Mouse (Mus musculus): ENCODE results near the gene Otulinl.

DNA sequence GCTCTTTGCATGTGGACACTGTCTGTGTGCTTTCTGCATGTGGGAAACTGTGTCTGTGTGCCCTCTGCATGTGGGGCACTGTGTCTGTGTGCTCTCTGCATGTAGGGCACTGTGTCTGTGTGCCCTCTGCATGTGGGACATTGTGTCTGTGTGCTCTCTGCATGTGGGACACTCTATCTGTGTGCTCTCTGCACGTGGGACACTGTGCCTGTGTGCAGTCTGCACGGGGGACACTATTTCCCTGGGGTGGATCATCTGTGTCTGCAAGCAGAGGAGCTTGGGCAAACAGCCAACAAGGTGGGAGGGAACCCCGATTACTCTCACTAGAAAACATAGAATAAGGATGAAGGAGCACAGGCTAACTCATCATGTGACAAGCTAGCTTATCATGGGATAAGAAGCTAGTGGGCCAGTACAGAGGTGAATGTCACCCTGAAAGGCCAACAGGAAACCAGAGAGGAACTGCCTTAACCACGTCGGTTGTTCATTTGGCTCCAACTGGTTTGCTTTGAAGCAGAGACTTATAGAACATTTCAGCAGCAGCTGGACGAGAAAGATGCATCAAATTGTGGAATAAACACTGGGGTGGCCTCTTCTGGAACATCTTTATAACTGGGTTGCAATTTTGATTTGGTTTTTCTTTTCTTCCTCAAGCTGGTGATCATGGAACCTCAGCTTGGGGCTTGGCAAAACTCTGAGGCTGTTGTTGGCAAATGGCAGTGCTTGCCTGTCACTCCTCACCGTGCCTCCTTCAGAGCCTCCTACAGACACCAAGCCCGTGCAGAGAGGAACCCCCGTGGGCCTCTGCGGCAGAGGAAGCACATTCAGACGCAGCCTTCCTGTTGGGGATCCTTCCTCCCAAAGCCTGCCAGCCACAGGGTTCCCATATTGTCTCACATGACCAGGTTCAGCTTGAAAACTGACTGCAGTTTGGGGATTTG lies 20.9 kb upstream of the Otulinl start:
- TF ChIP-seq POLR2A (IDR thresholded peaks at IDR 0.05; ENCODE audit: insufficient read length, low read depth), result no peak
- no peak for TF ChIP-seq MAX (IDR thresholded peaks at IDR 0.05; ENCODE audit: low read depth)
- TF ChIP-seq POLR2AphosphoS2 (IDR thresholded peaks at IDR 0.05; ENCODE audit: insufficient read length, low read depth), result no peak
- TF ChIP-seq USF1 (IDR thresholded peaks at IDR 0.05; ENCODE audit: low read depth), result no peak
- TF ChIP-seq E2F4 (IDR thresholded peaks at IDR 0.05; ENCODE audit: insufficient read depth), result no peak
- no peak for TF ChIP-seq CEBPB (IDR thresholded peaks at IDR 0.05; ENCODE audit: insufficient read depth, poor library complexity, severe bottlenecking)
